Mouse (Mus musculus) intestine, embryonic 14.5 days (tissue): ENCODE data around the gene Lmo3. TPM values are rescaled to one million over a fixed set of nuclear protein-coding genes. Genes with fewer than 3 reads are reported as not detected.

Experiments used
- ATAC-seq: fragments of 200-750 bp; cut with Nextera tagmentation; replicated peaks from 2 replicates; pipeline ENCODE4 v1.8.0; 2017; ENCODE audit warnings: low read depth, moderate number of reproducible peaks, moderate TSS enrichment, moderate library complexity; ENCODE audit not compliant: low FRiP score, low TSS enrichment
- DNase-seq: peaks from one replicate; pipeline ENCODE4 v3.0.0-alpha.2; 2018; ENCODE audit warnings: low spot score
- H3K27ac ChIP-seq: fragments of 300-500 bp; sonication (generic); 2 replicates; pipeline ENCODE4 v1.5.1; 2014; ENCODE audit warnings: low read depth, mild to moderate bottlenecking, control low read depth
- H3K27me3 ChIP-seq: fragments of 300-500 bp; sonication (generic); replicated peaks from 2 replicates; pipeline ENCODE4 v1.6.1; 2014; ENCODE audit warnings: low read length, control low read depth; ENCODE audit not compliant: control insufficient read depth, insufficient read depth
- H3K36me3 ChIP-seq: fragments of 300-500 bp; sonication (generic); 2 replicates; pipeline ENCODE4 v1.6.1; 2014; ENCODE audit warnings: low read length, control low read depth; ENCODE audit not compliant: control insufficient read depth, insufficient read depth
- H3K4me1 ChIP-seq: fragments of 300-500 bp; sonication (generic); replicated peaks from 2 replicates; pipeline ENCODE4 v1.6.1; 2014; ENCODE audit warnings: low read length, control low read depth, mixed read lengths; ENCODE audit not compliant: control insufficient read depth, insufficient read depth
- H3K4me2 ChIP-seq: fragments of 300-500 bp; sonication (generic); 2 replicates; pipeline ENCODE4 v1.6.1; 2014; ENCODE audit warnings: low read length
- H3K4me3 ChIP-seq: fragments of 300-500 bp; sonication (generic); 2 replicates; pipeline ENCODE4 v1.5.1; 2014; ENCODE audit warnings: low read depth, low read length, control low read depth, mixed read lengths
- H3K9ac ChIP-seq: fragments of 300-500 bp; sonication (generic); 2 replicates; pipeline ENCODE4 v1.6.1; 2014; ENCODE audit warnings: mild to moderate bottlenecking, low read length
- H3K9me3 ChIP-seq: fragments of 300-500 bp; sonication (generic); 2 replicates; pipeline ENCODE4 v1.6.1; 2016; ENCODE audit warnings: low read length, control low read depth; ENCODE audit not compliant: control insufficient read depth
- WGBS: fragments of 180-500 bp; shearing (Covaris S2); extraction: QIAGEN DNeasy Blood & Tissue Kit; methylation state at CpG from one replicate; pipeline ENCODE4 v1.1.7; 2014; 5-methylcytosine and 5-hydroxymethylcytosine counted together
- polyA plus RNA-seq: library from polyadenylated mRNA; unstranded; fragments of >200 nt; fragmentation: Nextera tagmentation; extraction: Ambion mirVana; gene quantifications from 2 replicates; pipeline ENCODE4 v1.2.1, GENCODE M21; 2014

Gene Lmo3
- polyA plus RNA-seq, 1 experiment from 2014 or later = 10.5 TPM

DNA sequence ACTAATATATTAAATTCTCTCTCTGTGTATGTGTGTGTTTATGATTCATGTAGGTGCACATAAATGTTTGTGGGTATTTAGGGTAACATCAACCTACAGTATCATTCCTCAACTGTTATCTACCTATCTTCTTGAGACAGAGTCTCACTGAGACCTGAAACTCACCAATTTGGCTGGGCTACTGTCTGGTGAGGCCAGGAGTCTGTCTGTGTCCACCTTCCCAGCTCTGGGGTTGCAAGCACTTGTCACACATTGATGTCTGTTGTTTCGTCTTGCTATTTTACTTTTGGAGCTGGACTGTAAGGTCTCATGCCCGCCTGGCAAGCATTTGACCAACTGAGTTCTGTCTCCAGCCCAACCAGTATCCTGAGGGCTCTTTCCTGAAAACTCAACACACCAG is 210.6 kb downstream of the Lmo3 start:
- Histone ChIP-seq H3K9ac (no peak overlapping the region), H3K4me1 (no peaks in the 10 kb centered on the region), H3K27me3 (no peaks in the 10 kb centered on the region), H3K9me3 (no peaks in the 10 kb centered on the region), H3K36me3 (no peaks in the 10 kb centered on the region), H3K27ac (no peak overlapping the region), H3K4me3 (no peak overlapping the region), H3K4me2 (no peak overlapping the region)
- DNase-seq = no peak
- 90% methylated on average over 2 of the region's 2 CpGs for WGBS
- no peak for ATAC-seq

DNA sequence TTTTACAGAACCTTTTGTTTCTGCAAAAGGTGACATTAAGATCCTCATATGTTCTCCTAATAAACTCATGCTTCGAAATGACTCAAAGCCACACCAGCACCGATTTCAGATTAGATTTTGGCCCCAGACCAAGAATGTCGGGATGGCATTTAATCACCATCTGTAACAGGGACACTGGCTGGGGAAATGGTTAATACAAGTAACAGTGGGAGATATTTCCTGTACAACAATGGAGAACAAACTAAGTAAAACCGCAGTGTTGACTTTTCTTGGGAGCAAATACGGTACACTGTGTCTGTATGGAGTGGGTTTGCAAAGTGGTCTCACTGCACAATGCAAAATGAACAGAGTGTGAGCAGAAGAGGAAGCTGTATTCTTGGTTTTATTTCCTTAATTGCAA is 217.7 kb downstream of the Lmo3 start:
- Histone ChIP-seq H3K4me3 (no peak overlapping the region), H3K27ac (no peak overlapping the region), H3K36me3 (no peaks in the 10 kb centered on the region), H3K9ac (no peak overlapping the region), H3K9me3 (no peaks in the 10 kb centered on the region), H3K27me3 (no peaks in the 10 kb centered on the region), H3K4me1 (no peaks in the 10 kb centered on the region; the same call in 1 of the 2 replicates), H3K4me2 (no peak overlapping the region)
- ATAC-seq (no peak), DNase-seq (no peak)
- WGBS = 68% methylated on average over 5 of the region's 5 CpGs

GRCm38 (mm10) chr6:138350587-138351345 is 231.0 kb downstream of the Lmo3 start:
- H3K9me3 ChIP-seq = no peaks in the 10 kb centered on the region
- H3K4me2 ChIP-seq = no peak overlapping the region
- 77% methylated on average over 3 of the region's 3 CpGs for WGBS
- no peak for DNase-seq
- ATAC-seq = peak; percentile 84
- H3K27me3 ChIP-seq = no peaks in the 10 kb centered on the region
- H3K4me3 ChIP-seq = no peak overlapping the region
- H3K27ac ChIP-seq = peak overlapping the region; percentile 43
- H3K4me1 ChIP-seq = no peaks in the 10 kb centered on the region
- no peak overlapping the region for H3K9ac ChIP-seq
- H3K36me3 ChIP-seq = no peaks in the 10 kb centered on the region

- WGBS = 63% methylated on average over 4 of the region's 4 CpGs
These were observed 235.2 kb downstream of the Lmo3 start for GRCm38 (mm10) chr6:138346558-138346957.

DNA sequence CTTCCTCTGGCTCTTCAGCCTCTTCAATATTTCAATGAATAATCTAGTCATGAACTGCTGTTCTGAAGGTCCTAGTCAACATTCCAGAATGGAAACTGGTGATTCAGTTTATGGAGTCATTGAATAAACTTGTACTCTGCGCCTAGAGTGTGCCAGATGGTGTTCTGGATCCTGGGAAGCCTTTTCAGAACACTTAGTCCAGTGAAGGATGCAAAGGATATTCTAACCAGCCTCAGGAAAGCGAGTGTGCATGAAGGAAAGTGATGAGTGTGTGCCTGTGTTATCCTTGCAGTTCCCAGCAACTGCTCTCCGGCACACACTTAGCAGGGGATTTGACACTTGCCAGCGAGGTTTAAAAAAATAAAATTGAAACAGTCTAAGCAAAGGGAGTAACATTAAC is 245.9 kb downstream of the Lmo3 start:
- no peak overlapping the region for H3K4me3 ChIP-seq
- no peak overlapping the region for H3K27ac ChIP-seq
- H3K4me2 ChIP-seq = no peak overlapping the region
- 0 out of 2 replicates have a peak, but pooled peaks cover 2% of the 10 kb centered on the region for H3K9me3 ChIP-seq
- ATAC-seq = no peak
- no peaks in the 10 kb centered on the region for H3K36me3 ChIP-seq
- H3K4me1 ChIP-seq = 0 out of 2 replicates have a peak, but pooled peaks cover 2% of the 10 kb centered on the region
- 83% methylated on average over 4 of the region's 4 CpGs for WGBS
- no peak overlapping the region for H3K9ac ChIP-seq
- no peaks in the 10 kb centered on the region for H3K27me3 ChIP-seq
- DNase-seq = no peak

More at GRCm38 (mm10) chr6:138346558-138346957, 235.2 kb downstream of the Lmo3 start:
- Histone ChIP-seq H3K9me3 (peaks cover 10% of the 10 kb centered on the region; the same call in 1 of the 2 replicates), H3K27me3 (no peaks in the 10 kb centered on the region), H3K4me2 (no peak overlapping the region), H3K27ac (no peak overlapping the region), H3K4me3 (no peak overlapping the region), H3K4me1 (no peaks in the 10 kb centered on the region), H3K36me3 (no peaks in the 10 kb centered on the region), H3K9ac (no peak overlapping the region)
- DNase-seq (no peak), ATAC-seq (peak; percentile 62)

DNA sequence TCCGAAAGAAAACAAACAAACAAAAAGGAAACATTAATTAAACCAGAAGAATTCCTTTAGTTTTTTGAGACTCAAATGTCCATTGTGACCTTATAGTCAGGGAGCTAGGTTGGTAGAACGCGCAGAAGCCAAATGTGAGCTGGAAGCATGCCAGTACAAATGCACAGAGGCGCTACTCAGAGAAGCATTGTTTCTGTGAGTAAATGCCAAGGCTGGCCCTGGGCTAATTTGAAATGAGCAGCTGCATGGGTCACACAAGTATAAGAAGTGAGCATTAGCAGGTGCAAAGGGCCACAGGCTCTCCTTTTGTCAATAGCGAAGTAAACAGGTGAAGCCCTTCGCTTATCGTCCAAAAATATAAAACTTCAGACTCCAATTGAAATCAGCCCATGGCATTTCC is 247.8 kb downstream of the Lmo3 start:
- Histone ChIP-seq H3K9me3 (no peaks in the 10 kb centered on the region), H3K27me3 (no peaks in the 10 kb centered on the region), H3K36me3 (no peaks in the 10 kb centered on the region), H3K4me3 (no peak overlapping the region), H3K4me1 (0 out of 2 replicates have a peak, but pooled peaks cover 2% of the 10 kb centered on the region), H3K4me2 (no peak overlapping the region), H3K9ac (no peak overlapping the region), H3K27ac (no peak overlapping the region)
- no peak for DNase-seq
- no peak for ATAC-seq
- 84% methylated on average over 7 of the region's 7 CpGs for WGBS

GRCm38 (mm10) chr6:138325744-138326400 is 255.9 kb downstream of the Lmo3 start:
- 51% methylated on average over 3 of the region's 3 CpGs for WGBS
- H3K4me3 ChIP-seq = no peak overlapping the region
- H3K4me1 ChIP-seq = no peaks in the 10 kb centered on the region
- DNase-seq (no peak), ATAC-seq (no peak)
- H3K9ac ChIP-seq = no peak overlapping the region
- no peaks in the 10 kb centered on the region for H3K27me3 ChIP-seq
- H3K9me3 ChIP-seq = no peaks in the 10 kb centered on the region
- H3K36me3 ChIP-seq = no peaks in the 10 kb centered on the region
- no peak overlapping the region for H3K27ac ChIP-seq
- H3K4me2 ChIP-seq = no peak overlapping the region

- no peak for DNase-seq
- Histone ChIP-seq H3K27ac (no peak overlapping the region), H3K4me3 (no peak overlapping the region), H3K4me2 (no peak overlapping the region), H3K9me3 (no peaks in the 10 kb centered on the region), H3K27me3 (no peaks in the 10 kb centered on the region), H3K9ac (no peak overlapping the region), H3K36me3 (no peaks in the 10 kb centered on the region), H3K4me1 (no peaks in the 10 kb centered on the region)
- WGBS = 60% methylated on average over 3 of the region's 3 CpGs
- ATAC-seq = no peak
These were observed 256.6 kb downstream of the Lmo3 start for GRCm38 (mm10) chr6:138325145-138325544.
